Mouse (Mus musculus) 3134 (cell line): ENCODE results near the gene Cys1.
A peak's percentile ranks its signal among the peaks of the same experiment; 100 is the strongest.
"Not testable (repeated sequence)": the region's sequence is repeated elsewhere in the genome, so short reads cannot be mapped to it uniquely, and the experiment has no call there.

Experiments used
- DNase-seq: peaks from one replicate; pipeline ENCODE4 v3.0.0-alpha.2; 2011; ENCODE audit warnings: low spot score; ENCODE audit not compliant: insufficient read length; ENCODE audit errors: extremely low read depth

Cys1 gene

GRCm38 (mm10) chr12:24650415-24651062 is 31.1 kb downstream of the Cys1 start:
- DNase-seq: no peak

- DNase-seq: no peak
These were observed 33.5 kb downstream of the Cys1 start for GRCm38 (mm10) chr12:24648094-24648493.

- DNase-seq: no peak
These were observed 35.7 kb downstream of the Cys1 start for GRCm38 (mm10) chr12:24645901-24646300.

GRCm38 (mm10) chr12:24644125-24644571 is 37.5 kb downstream of the Cys1 start:
- no peak for DNase-seq

- peak; percentile 13 for DNase-seq
These were observed 39.2 kb downstream of the Cys1 start for GRCm38 (mm10) chr12:24642370-24642802.

GRCm38 (mm10) chr12:24638787-24639186 is 42.8 kb downstream of the Cys1 start:
- DNase-seq: not testable (repeated sequence)

- DNase-seq: no peak
These were observed 47.0 kb downstream of the Cys1 start for GRCm38 (mm10) chr12:24634648-24635047.

- DNase-seq: no peak
These were observed 47.4 kb downstream of the Cys1 start for GRCm38 (mm10) chr12:24634212-24634611.

- no peak for DNase-seq
These were observed 47.8 kb downstream of the Cys1 start for GRCm38 (mm10) chr12:24633753-24634191.

GRCm38 (mm10) chr12:24632404-24632803 is 49.2 kb downstream of the Cys1 start:
- no peak for DNase-seq

GRCm38 (mm10) chr12:24630220-24630619 is 51.4 kb downstream of the Cys1 start:
- DNase-seq: no peak

GRCm38 (mm10) chr12:24627215-24627614 is 54.4 kb downstream of the Cys1 start:
- no peak for DNase-seq

GRCm38 (mm10) chr12:24626401-24626800 is 55.2 kb downstream of the Cys1 start:
- no peak for DNase-seq

- no peak for DNase-seq
These were observed 57.9 kb downstream of the Cys1 start for GRCm38 (mm10) chr12:24623486-24624251.

- DNase-seq: no peak
These were observed 62.2 kb downstream of the Cys1 start for GRCm38 (mm10) chr12:24619436-24619835.
